Mouse (Mus musculus) heart, embryonic 13.5 days (tissue): ENCODE data around the gene Hist1h2ag. TPM values are rescaled to one million over a fixed set of nuclear protein-coding genes. Genes with fewer than 3 reads are reported as not detected.
"Not testable (repeated sequence)": the region's sequence is repeated elsewhere in the genome, so short reads cannot be mapped to it uniquely, and the experiment has no call there.

Experiments used
- ATAC-seq: fragments of 200-750 bp; cut with Nextera tagmentation; 2 replicates; pipeline ENCODE4 v1.8.0; 2017; ENCODE audit warnings: moderate TSS enrichment; ENCODE audit not compliant: insufficient number of reproducible peaks, low FRiP score, low TSS enrichment; ENCODE audit errors: extremely low read depth
- H3K27ac ChIP-seq: fragments of 300-500 bp; sonication (generic); replicated peaks from 2 replicates; pipeline ENCODE4 v1.5.1; 2015; ENCODE audit warnings: moderate library complexity, mild to moderate bottlenecking, inconsistent platforms
- H3K27me3 ChIP-seq: fragments of 300-500 bp; sonication (generic); replicated peaks from 2 replicates; pipeline ENCODE4 v1.6.1; 2015; ENCODE audit warnings: mild to moderate bottlenecking, inconsistent platforms
- H3K36me3 ChIP-seq: fragments of 300-500 bp; sonication (generic); 2 replicates; pipeline ENCODE4 v1.6.1; 2015; ENCODE audit warnings: mild to moderate bottlenecking, inconsistent platforms
- H3K4me1 ChIP-seq: fragments of 300-500 bp; sonication (generic); 2 replicates; pipeline ENCODE4 v1.6.1; 2015; ENCODE audit warnings: inconsistent platforms
- H3K4me2 ChIP-seq: fragments of 300-500 bp; sonication (generic); 2 replicates; pipeline ENCODE4 v1.6.1; 2015; ENCODE audit warnings: inconsistent platforms, mild to moderate bottlenecking, moderate library complexity
- H3K4me3 ChIP-seq: fragments of 300-500 bp; sonication (generic); 2 replicates; pipeline ENCODE4 v1.5.1; 2015; ENCODE audit warnings: moderate library complexity, mild to moderate bottlenecking, inconsistent platforms
- H3K9ac ChIP-seq: fragments of 300-500 bp; sonication (generic); 2 replicates; pipeline ENCODE4 v1.6.1; 2015; ENCODE audit warnings: inconsistent platforms, mild to moderate bottlenecking, moderate library complexity
- H3K9me3 ChIP-seq: fragments of 300-500 bp; sonication (generic); 2 replicates; pipeline ENCODE4 v1.6.1; 2016; ENCODE audit warnings: inconsistent platforms
- WGBS: fragments of 180-500 bp; shearing (Covaris S2); methylation state at CpG from one replicate; pipeline ENCODE4 v1.1.7; 2015; ENCODE audit warnings: mixed read lengths; 5-methylcytosine and 5-hydroxymethylcytosine counted together
- polyA plus RNA-seq: library from polyadenylated mRNA; unstranded; fragments of >200 nt; fragmentation: Nextera tagmentation; extraction: Ambion mirVana; gene quantifications from 2 replicates; pipeline ENCODE4 v1.2.1, GENCODE M21; 2015

Hist1h2ag gene
- polyA plus RNA-seq, result 15.8 and 19.9 TPM in 2 replicates

GRCm38 (mm10) chr13:22042568-22043502, at the start of gene Hist1h2ag, which contains the start of gene Hist1h2bj:
TSS of gene Hist1h2ag (minus strand) at chr13:22042944.
TSS of gene Hist1h2bj (plus strand) at chr13:22043214.
- Histone ChIP-seq H3K9ac (peak within 1 kb of the TSS; percentile 78), H3K27ac (peak within 1 kb of the TSS; percentile 91), H3K4me2 (peak within 1 kb of the TSS; percentile 89), H3K4me3 (peak within 1 kb of the TSS; percentile 55), H3K4me1 (peaks cover 32% of the 10 kb centered on the region)
- H3K27me3 ChIP-seq, H3K36me3 ChIP-seq, H3K9me3 ChIP-seq: not testable (repeated sequence)
- ATAC-seq, result peak; percentile 78
- WGBS, result under 1% methylated on average over 44 of the region's 80 CpGs

DNA sequence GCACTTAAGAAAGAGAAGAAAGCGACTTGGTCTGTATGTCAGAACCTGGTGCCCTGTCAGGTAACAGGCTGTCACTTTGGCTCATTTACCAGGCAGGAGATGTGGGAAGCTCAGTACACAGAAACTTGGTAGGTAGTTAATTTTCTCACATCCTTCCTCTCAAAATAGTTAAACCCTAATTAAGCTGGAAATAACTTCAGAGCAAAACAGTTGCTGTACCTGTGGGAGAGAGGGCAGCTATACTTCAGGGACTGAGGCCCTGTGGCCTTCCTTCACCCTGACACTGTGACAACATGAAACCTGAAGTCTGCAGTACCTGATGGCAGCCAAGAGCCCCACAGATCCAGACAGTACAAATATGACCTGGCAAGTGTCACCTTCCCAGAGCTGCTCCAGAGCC, 41.4 kb upstream of the Hist1h2ag start, which contains the start of gene Vmn1r188:
TSS of gene Vmn1r188 (plus strand) at position 301 of the 400 bp plus-strand sequence.
- not testable (repeated sequence) for H3K9ac ChIP-seq, H3K4me3 ChIP-seq, ATAC-seq, H3K4me2 ChIP-seq, H3K36me3 ChIP-seq, H3K9me3 ChIP-seq, H3K4me1 ChIP-seq, H3K27me3 ChIP-seq, H3K27ac ChIP-seq
- 75% methylated on average over 1 of the region's 1 CpGs for WGBS

DNA sequence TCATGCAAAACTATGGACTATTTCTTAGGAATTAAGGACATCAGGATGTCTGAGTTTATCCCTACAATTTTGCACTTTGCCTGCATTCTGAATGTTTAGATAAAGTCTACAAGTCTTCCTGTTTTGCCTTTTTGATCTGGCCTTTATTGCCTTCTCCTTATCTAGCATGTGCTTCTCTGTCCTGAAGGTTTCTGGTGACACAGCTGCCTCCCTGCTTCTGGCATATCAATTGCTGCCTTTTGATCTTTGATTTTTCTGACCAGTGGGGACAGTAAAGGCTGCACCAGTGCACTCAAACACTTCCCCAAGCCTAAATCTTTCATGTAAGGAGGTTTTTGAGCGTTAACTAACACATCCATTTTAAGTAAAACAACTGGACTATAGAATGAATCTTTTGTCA, 20.7 kb upstream of the Hist1h2ag start:
- H3K9me3 ChIP-seq, result no peaks in the 10 kb centered on the region
- WGBS, result 33% methylated on average over 1 of the region's 1 CpGs
- no peak overlapping the region for H3K27ac ChIP-seq
- ATAC-seq, result no peak
- H3K27me3 ChIP-seq, result no peaks in the 10 kb centered on the region
- no peak overlapping the region for H3K4me3 ChIP-seq
- no peak overlapping the region for H3K4me2 ChIP-seq
- no peak overlapping the region for H3K9ac ChIP-seq
- H3K4me1 ChIP-seq, result no peaks in the 10 kb centered on the region
- no peaks in the 10 kb centered on the region for H3K36me3 ChIP-seq

DNA sequence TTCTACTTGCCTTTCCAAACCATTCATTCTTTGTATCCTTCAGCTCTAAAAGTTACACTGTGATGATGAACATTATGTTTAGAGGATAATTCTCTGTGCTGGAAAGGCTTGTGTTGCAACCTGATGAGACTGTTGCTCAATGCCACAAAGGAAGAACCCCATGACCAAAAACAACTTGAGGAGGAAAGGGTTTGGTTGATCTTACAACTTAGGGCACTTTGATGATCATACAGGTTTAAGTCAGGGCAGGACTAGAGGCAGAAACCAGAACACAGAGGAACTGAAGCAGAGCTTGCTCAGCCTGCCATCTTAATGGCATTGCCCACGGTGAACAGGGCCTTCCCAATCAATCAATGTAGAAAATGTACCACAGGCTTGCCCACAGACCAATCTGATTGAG, 18.7 kb upstream of the Hist1h2ag start:
- ATAC-seq, result no peak
- Histone ChIP-seq H3K4me2 (no peak overlapping the region), H3K4me3 (no peak overlapping the region), H3K9ac (no peak overlapping the region), H3K36me3 (no peaks in the 10 kb centered on the region), H3K4me1 (no peaks in the 10 kb centered on the region), H3K27me3 (no peaks in the 10 kb centered on the region), H3K9me3 (no peaks in the 10 kb centered on the region), H3K27ac (no peak overlapping the region)
- WGBS, result 61% methylated on average over 1 of the region's 1 CpGs

DNA sequence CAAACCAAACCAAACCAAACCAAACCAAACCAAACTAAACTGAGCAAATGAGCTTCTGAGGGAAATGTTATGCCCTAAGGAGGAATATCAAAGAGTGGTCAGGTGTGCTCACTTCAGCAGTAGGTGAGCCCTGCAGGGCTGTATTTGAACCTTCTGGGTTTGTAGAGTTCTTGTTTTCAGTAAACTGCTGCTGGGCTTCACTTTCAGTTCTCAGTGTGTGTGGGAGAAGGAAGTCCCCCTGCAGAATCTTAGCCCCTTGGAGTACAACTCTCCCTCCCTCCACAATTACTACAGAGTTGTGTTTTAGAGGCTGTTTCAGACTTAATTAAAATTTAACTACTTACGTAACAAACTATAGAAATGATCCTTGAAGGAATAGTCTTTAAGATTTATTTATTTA, 11.0 kb upstream of the Hist1h2ag start:
- WGBS, result 89% methylated on average over 1 of the region's 1 CpGs
- no peak for ATAC-seq

GRCm38 (mm10) chr13:22051523-22051859, 8.7 kb upstream of the Hist1h2ag start:
- Histone ChIP-seq H3K36me3 (no peaks in the 10 kb centered on the region), H3K4me2 (peak overlapping the region; percentile 77), H3K4me1 (peaks cover 7% of the 10 kb centered on the region), H3K27me3 (no peaks in the 10 kb centered on the region), H3K9me3 (no peaks in the 10 kb centered on the region), H3K27ac (peak overlapping the region; percentile 85), H3K4me3 (peak overlapping the region; percentile 58), H3K9ac (peak overlapping the region; percentile 81)
- 10% methylated on average over 5 of the region's 5 CpGs for WGBS
- ATAC-seq, result no peak

More for the DNA sequence above, 11.0 kb upstream of the Hist1h2ag start:
- H3K27ac ChIP-seq, result no peak overlapping the region
- H3K9me3 ChIP-seq, result no peaks in the 10 kb centered on the region
- H3K4me2 ChIP-seq, result no peak overlapping the region
- H3K4me3 ChIP-seq, result no peak overlapping the region
- H3K36me3 ChIP-seq, result no peaks in the 10 kb centered on the region
- no peaks in the 10 kb centered on the region for H3K27me3 ChIP-seq
- H3K9ac ChIP-seq, result no peak overlapping the region
- H3K4me1 ChIP-seq, result peaks cover 7% of the 10 kb centered on the region

GRCm38 (mm10) chr13:22050591-22051522, 8.1 kb upstream of the Hist1h2ag start:
- H3K9me3 ChIP-seq, result no peaks in the 10 kb centered on the region
- H3K27me3 ChIP-seq, result no peaks in the 10 kb centered on the region
- peak overlapping the region; percentile 77 for H3K4me2 ChIP-seq
- peak; percentile 92 for ATAC-seq
- no peaks in the 10 kb centered on the region for H3K36me3 ChIP-seq
- peak overlapping the region; percentile 85 for H3K27ac ChIP-seq
- H3K4me1 ChIP-seq, result peaks cover 7% of the 10 kb centered on the region
- WGBS, result under 1% methylated on average over 52 of the region's 52 CpGs
- peak overlapping the region; percentile 58 for H3K4me3 ChIP-seq
- H3K9ac ChIP-seq, result peak overlapping the region; percentile 81

- peak overlapping the region; percentile 77 for H3K4me2 ChIP-seq
- H3K27me3 ChIP-seq, result no peaks in the 10 kb centered on the region
- WGBS, result under 1% methylated on average over 14 of the region's 14 CpGs
- peaks cover 7% of the 10 kb centered on the region for H3K4me1 ChIP-seq
- no peaks in the 10 kb centered on the region for H3K36me3 ChIP-seq
- H3K9ac ChIP-seq, result peak overlapping the region; percentile 81
- no peaks in the 10 kb centered on the region for H3K9me3 ChIP-seq
- peak overlapping the region; percentile 58 for H3K4me3 ChIP-seq
- peak overlapping the region; percentile 85 for H3K27ac ChIP-seq
- ATAC-seq, result no peak
Observed at GRCm38 (mm10) chr13:22049737-22050440, 7.1 kb upstream of the Hist1h2ag start.

DNA sequence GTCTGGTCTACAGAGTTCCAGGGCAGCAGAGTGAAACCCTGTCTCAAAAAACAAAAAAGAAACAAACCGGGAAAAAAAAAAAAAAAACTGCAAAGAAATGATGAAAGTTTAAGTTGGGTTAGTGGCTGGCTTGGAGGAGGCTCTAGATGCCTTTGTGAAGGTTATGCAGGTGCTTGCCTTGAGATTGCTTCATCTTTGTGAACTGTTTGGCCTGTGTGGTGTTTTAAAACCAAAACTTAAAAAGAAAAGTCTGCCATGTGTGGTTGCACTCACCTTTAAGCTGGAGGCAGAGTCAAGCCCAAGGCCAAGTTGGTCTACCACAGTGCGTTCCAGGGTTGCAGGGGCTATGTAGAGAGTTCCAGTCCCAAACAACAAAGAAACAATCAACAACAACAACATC, 6.3 kb upstream of the Hist1h2ag start:
- H3K4me2 ChIP-seq, result no peak overlapping the region
- peaks cover 13% of the 10 kb centered on the region for H3K4me1 ChIP-seq
- no peaks in the 10 kb centered on the region for H3K27me3 ChIP-seq
- no peak overlapping the region for H3K4me3 ChIP-seq
- H3K9ac ChIP-seq, result no peak overlapping the region
- H3K36me3 ChIP-seq, result no peaks in the 10 kb centered on the region
- H3K27ac ChIP-seq, result no peak overlapping the region
- no peaks in the 10 kb centered on the region for H3K9me3 ChIP-seq
- 80% methylated on average over 2 of the region's 2 CpGs for WGBS
- ATAC-seq, result no peak

- Histone ChIP-seq H3K27me3 (no peaks in the 10 kb centered on the region), H3K4me1 (peaks cover 33% of the 10 kb centered on the region), H3K27ac (no peak overlapping the region), H3K9me3 (no peaks in the 10 kb centered on the region), H3K4me2 (no peak overlapping the region), H3K4me3 (no peak overlapping the region), H3K9ac (no peak overlapping the region), H3K36me3 (no peaks in the 10 kb centered on the region)
- WGBS, result 48% methylated on average over 2 of the region's 2 CpGs
- ATAC-seq, result no peak
Observed at GRCm38 (mm10) chr13:22045311-22045710, 2.6 kb upstream of the Hist1h2ag start.
